Mouse (Mus musculus): ENCODE measurements at regions not wholly inside any gene's neighbourhood (a gene's known extent, or its start where the extent isn't known, plus 50 kb on each side); places are given as distances from the start of the nearest gene placed in this dataset.

GRCm38 (mm10) chr13:38772996-38773395, 114.1 kb upstream of the Eef1e1 start:
- H3K9ac ChIP-seq (replicated peaks; ENCODE audit: low read depth, low read length) = no peak overlapping the region
- WGBS = 61% methylated on average over 6 of the region's 6 CpGs
- no peak for ATAC-seq (ENCODE audit: low read depth)

DNA sequence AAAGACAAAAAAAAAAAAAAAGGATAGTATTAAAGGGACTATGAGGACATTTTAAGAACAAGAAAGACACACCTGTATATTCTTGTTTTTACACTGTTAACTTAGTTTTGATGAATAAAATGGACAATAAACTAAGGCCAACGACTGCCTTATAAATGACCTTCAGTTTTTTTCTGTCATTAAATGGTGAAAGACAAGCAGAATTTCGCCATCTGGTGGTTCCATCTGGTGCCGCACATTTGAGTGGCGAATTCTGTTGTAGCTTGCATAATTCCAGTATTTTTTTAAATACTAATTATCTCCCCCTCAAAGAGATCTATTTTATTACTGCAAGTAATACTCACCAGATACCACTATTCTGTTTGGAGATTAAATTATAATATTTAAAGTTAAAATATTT, 107.3 kb upstream of the Eef1e1 start:
- H3K9me3 ChIP-seq (ENCODE audit: control insufficient read depth, low read length) = no peaks in the 10 kb centered on the region
- 39% methylated on average over 4 of the region's 4 CpGs for WGBS
- ATAC-seq (ENCODE audit: low read depth) = no peak
- H3K9ac ChIP-seq (replicated peaks; ENCODE audit: low read depth, low read length) = no peak overlapping the region
- H3K27ac ChIP-seq (ENCODE audit: low read depth, low read length) = no peak overlapping the region
- no peak overlapping the region for H3K4me3 ChIP-seq (ENCODE audit: low read depth, low read length)
- H3K4me2 ChIP-seq (ENCODE audit: low read depth, low read length) = no peak overlapping the region
- no peaks in the 10 kb centered on the region for H3K27me3 ChIP-seq (ENCODE audit: control insufficient read depth, insufficient read depth, low read length)
- no peaks in the 10 kb centered on the region for H3K36me3 ChIP-seq (ENCODE audit: control insufficient read depth, insufficient read depth, low read length)
- H3K4me1 ChIP-seq (ENCODE audit: control insufficient read depth, insufficient read depth, low read length) = no peaks in the 10 kb centered on the region

More at GRCm38 (mm10) chr13:38772996-38773395, 114.1 kb upstream of the Eef1e1 start:
- Histone ChIP-seq H3K27me3 (ENCODE audit: control insufficient read depth, insufficient read depth, low read length) (no peaks in the 10 kb centered on the region), H3K4me1 (ENCODE audit: control insufficient read depth, insufficient read depth, low read length) (no peaks in the 10 kb centered on the region), H3K4me2 (ENCODE audit: low read depth, low read length) (no peak overlapping the region), H3K36me3 (ENCODE audit: control insufficient read depth, insufficient read depth, low read length) (no peaks in the 10 kb centered on the region), H3K27ac (ENCODE audit: low read depth, low read length) (no peak overlapping the region), H3K9me3 (ENCODE audit: control insufficient read depth, low read length) (no peaks in the 10 kb centered on the region), H3K4me3 (ENCODE audit: low read depth, low read length) (no peak overlapping the region)

- Histone ChIP-seq H3K27me3 (ENCODE audit: control insufficient read depth, insufficient read depth, low read length) (no peaks in the 10 kb centered on the region), H3K27ac (ENCODE audit: low read depth, low read length) (no peak overlapping the region), H3K9me3 (ENCODE audit: control insufficient read depth, low read length) (no peaks in the 10 kb centered on the region), H3K9ac (replicated peaks; ENCODE audit: low read depth, low read length) (no peak overlapping the region), H3K4me1 (ENCODE audit: control insufficient read depth, insufficient read depth, low read length) (no peaks in the 10 kb centered on the region), H3K4me2 (ENCODE audit: low read depth, low read length) (no peak overlapping the region), H3K4me3 (ENCODE audit: low read depth, low read length) (no peak overlapping the region), H3K36me3 (ENCODE audit: control insufficient read depth, insufficient read depth, low read length) (no peaks in the 10 kb centered on the region)
- no peak for ATAC-seq (ENCODE audit: low read depth)
- WGBS = 96% methylated on average over 3 of the region's 3 CpGs
These were observed 101.4 kb upstream of the Eef1e1 start for GRCm38 (mm10) chr13:38760261-38760660.

GRCm38 (mm10) chr13:38756629-38757227, 97.9 kb upstream of the Eef1e1 start:
- Histone ChIP-seq H3K27ac (ENCODE audit: low read depth, low read length) (no peak overlapping the region), H3K9ac (replicated peaks; ENCODE audit: low read depth, low read length) (no peak overlapping the region), H3K27me3 (ENCODE audit: control insufficient read depth, insufficient read depth, low read length) (no peaks in the 10 kb centered on the region), H3K9me3 (ENCODE audit: control insufficient read depth, low read length) (no peaks in the 10 kb centered on the region), H3K4me2 (ENCODE audit: low read depth, low read length) (no peak overlapping the region), H3K36me3 (ENCODE audit: control insufficient read depth, insufficient read depth, low read length) (no peaks in the 10 kb centered on the region), H3K4me1 (ENCODE audit: control insufficient read depth, insufficient read depth, low read length) (no peaks in the 10 kb centered on the region), H3K4me3 (ENCODE audit: low read depth, low read length) (no peak overlapping the region)
- ATAC-seq (ENCODE audit: low read depth) = peak; percentile 78; the same call in 1 of the 2 replicates
- 54% methylated on average over 11 of the region's 11 CpGs for WGBS

GRCm38 (mm10) chr13:38753722-38754121, 94.9 kb upstream of the Eef1e1 start:
- H3K4me2 ChIP-seq (ENCODE audit: low read depth, low read length) = no peak overlapping the region
- 86% methylated on average over 4 of the region's 4 CpGs for WGBS
- H3K27me3 ChIP-seq (ENCODE audit: control insufficient read depth, insufficient read depth, low read length) = no peaks in the 10 kb centered on the region
- H3K9ac ChIP-seq (replicated peaks; ENCODE audit: low read depth, low read length) = no peak overlapping the region
- H3K4me3 ChIP-seq (ENCODE audit: low read depth, low read length) = no peak overlapping the region
- H3K4me1 ChIP-seq (ENCODE audit: control insufficient read depth, insufficient read depth, low read length) = no peaks in the 10 kb centered on the region
- H3K36me3 ChIP-seq (ENCODE audit: control insufficient read depth, insufficient read depth, low read length) = no peaks in the 10 kb centered on the region
- ATAC-seq (ENCODE audit: low read depth) = no peak
- no peaks in the 10 kb centered on the region for H3K9me3 ChIP-seq (ENCODE audit: control insufficient read depth, low read length)
- H3K27ac ChIP-seq (ENCODE audit: low read depth, low read length) = no peak overlapping the region

GRCm38 (mm10) chr13:38751876-38752275, 93.0 kb upstream of the Eef1e1 start:
- Histone ChIP-seq H3K27me3 (ENCODE audit: control insufficient read depth, insufficient read depth, low read length) (no peaks in the 10 kb centered on the region), H3K4me2 (ENCODE audit: low read depth, low read length) (no peak overlapping the region), H3K9me3 (ENCODE audit: control insufficient read depth, low read length) (no peaks in the 10 kb centered on the region), H3K36me3 (ENCODE audit: control insufficient read depth, insufficient read depth, low read length) (no peaks in the 10 kb centered on the region), H3K9ac (replicated peaks; ENCODE audit: low read depth, low read length) (no peak overlapping the region), H3K4me3 (ENCODE audit: low read depth, low read length) (no peak overlapping the region), H3K4me1 (ENCODE audit: control insufficient read depth, insufficient read depth, low read length) (no peaks in the 10 kb centered on the region), H3K27ac (ENCODE audit: low read depth, low read length) (no peak overlapping the region)
- no peak for ATAC-seq (ENCODE audit: low read depth)
- 93% methylated on average over 1 of the region's 1 CpGs for WGBS

DNA sequence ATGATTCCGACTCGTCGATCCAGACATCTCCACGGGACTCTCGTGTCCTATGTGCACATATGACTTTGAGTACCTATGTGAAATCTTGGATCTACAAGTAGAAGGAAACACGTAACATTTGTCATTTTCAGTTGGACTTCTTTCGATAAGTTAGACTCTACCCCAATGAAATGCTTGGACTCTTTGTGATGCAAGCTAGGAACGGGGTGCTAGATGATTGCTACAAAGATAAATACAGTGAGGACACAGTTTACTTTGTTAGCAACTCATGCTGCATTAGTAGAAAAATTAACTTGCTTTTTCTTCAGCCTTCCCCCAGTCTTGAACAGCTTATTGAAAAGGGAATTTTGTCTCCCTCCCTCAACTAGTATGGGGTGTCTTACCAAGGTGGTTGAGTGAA, 81.2 kb upstream of the Eef1e1 start:
- Histone ChIP-seq H3K4me1 (ENCODE audit: control insufficient read depth, insufficient read depth, low read length) (no peaks in the 10 kb centered on the region), H3K9me3 (ENCODE audit: control insufficient read depth, low read length) (no peaks in the 10 kb centered on the region), H3K27me3 (ENCODE audit: control insufficient read depth, insufficient read depth, low read length) (no peaks in the 10 kb centered on the region), H3K4me2 (ENCODE audit: low read depth, low read length) (no peak overlapping the region), H3K9ac (replicated peaks; ENCODE audit: low read depth, low read length) (no peak overlapping the region), H3K4me3 (ENCODE audit: low read depth, low read length) (no peak overlapping the region), H3K27ac (ENCODE audit: low read depth, low read length) (no peak overlapping the region), H3K36me3 (ENCODE audit: control insufficient read depth, insufficient read depth, low read length) (no peaks in the 10 kb centered on the region)
- WGBS = 95% methylated on average over 8 of the region's 8 CpGs
- ATAC-seq (ENCODE audit: low read depth) = no peak

GRCm38 (mm10) chr13:38736361-38737035, 77.6 kb upstream of the Eef1e1 start:
- no peaks in the 10 kb centered on the region for H3K4me1 ChIP-seq (ENCODE audit: control insufficient read depth, insufficient read depth, low read length)
- no peak overlapping the region for H3K9ac ChIP-seq (replicated peaks; ENCODE audit: low read depth, low read length)
- no peak for ATAC-seq (ENCODE audit: low read depth)
- H3K4me2 ChIP-seq (ENCODE audit: low read depth, low read length) = no peak overlapping the region
- no peak overlapping the region for H3K4me3 ChIP-seq (ENCODE audit: low read depth, low read length)
- no peak overlapping the region for H3K27ac ChIP-seq (ENCODE audit: low read depth, low read length)
- 87% methylated on average over 4 of the region's 4 CpGs for WGBS
- no peaks in the 10 kb centered on the region for H3K36me3 ChIP-seq (ENCODE audit: control insufficient read depth, insufficient read depth, low read length)
- H3K27me3 ChIP-seq (ENCODE audit: control insufficient read depth, insufficient read depth, low read length) = no peaks in the 10 kb centered on the region
- H3K9me3 ChIP-seq (ENCODE audit: control insufficient read depth, low read length) = no peaks in the 10 kb centered on the region

DNA sequence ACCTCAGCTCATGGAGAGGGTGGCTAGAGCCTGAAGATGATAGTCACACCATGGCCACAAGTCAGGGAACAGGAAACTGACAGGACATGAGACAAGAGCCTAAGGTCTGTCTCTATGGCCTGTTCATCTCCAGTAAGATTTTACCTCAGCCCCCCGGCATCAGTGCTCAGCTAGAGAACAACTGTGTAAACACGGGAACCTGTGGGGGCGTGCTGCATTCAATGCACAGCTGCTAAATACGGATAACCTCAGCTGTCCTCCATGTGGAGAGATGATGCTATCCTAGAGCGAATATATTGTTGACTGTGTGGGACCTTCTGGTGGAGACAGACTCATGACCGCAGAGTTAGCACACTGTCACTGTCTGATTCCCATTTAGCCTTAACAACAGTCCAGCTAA, 76.4 kb upstream of the Eef1e1 start:
- Histone ChIP-seq H3K9ac (replicated peaks; ENCODE audit: low read depth, low read length) (no peak overlapping the region), H3K4me3 (ENCODE audit: low read depth, low read length) (no peak overlapping the region), H3K36me3 (ENCODE audit: control insufficient read depth, insufficient read depth, low read length) (no peaks in the 10 kb centered on the region), H3K27ac (ENCODE audit: low read depth, low read length) (no peak overlapping the region), H3K4me1 (ENCODE audit: control insufficient read depth, insufficient read depth, low read length) (no peaks in the 10 kb centered on the region), H3K9me3 (ENCODE audit: control insufficient read depth, low read length) (no peaks in the 10 kb centered on the region), H3K27me3 (ENCODE audit: control insufficient read depth, insufficient read depth, low read length) (no peaks in the 10 kb centered on the region), H3K4me2 (ENCODE audit: low read depth, low read length) (no peak overlapping the region)
- WGBS = 79% methylated on average over 6 of the region's 6 CpGs
- ATAC-seq (ENCODE audit: low read depth) = no peak

Measured in neural tube, embryonic 14.5 days (tissue).